Mouse (Mus musculus): Measurements from ENCODE around the gene Defa31.
"Not testable (repeated sequence)": the region's sequence is repeated elsewhere in the genome, so short reads cannot be mapped to it uniquely, and the experiment has no call there.

Gene Defa31

DNA sequence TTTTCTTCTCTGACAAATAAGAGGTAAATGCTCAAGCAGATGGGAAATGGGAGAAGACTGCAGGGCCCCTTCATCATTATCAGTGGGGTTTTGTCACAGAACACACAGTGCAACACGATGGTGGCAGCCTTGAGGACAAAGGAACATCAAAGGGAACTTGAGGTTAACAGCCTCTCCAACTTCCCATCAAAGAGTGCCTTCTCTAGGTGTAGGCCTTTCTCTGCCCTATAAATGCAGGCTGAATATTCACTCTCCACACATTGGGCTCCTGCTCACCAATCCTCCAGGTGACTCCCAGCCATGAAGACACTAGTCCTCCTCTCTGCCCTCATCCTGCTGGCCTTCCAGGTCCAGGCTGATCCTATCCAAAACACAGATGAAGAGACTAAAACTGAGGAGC is at the start of gene Defa31:
Gene Defa31, plus strand, starts transcription at position 301 of the 400 bp plus-strand sequence.
- DNase-seq, result not testable (repeated sequence)

DNA sequence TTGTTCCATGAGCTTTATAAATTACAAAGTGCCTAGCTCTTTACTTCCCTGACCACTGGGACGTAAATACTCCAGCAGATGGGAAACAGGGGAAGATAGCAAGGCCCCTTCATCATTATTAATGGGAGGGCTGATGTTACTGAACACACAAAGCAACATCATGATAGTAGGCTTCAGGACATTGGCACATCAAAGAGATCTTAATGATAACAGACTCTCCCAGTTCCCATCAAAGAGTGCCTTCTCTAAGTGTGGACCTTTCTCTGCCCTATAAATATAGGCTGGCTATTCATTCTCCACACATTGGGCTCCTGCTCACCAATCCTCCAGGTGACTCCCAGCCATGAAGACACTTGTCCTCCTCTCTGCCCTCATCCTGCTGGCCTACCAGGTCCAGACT is 29.4 kb upstream of the Defa31 start, which contains the start of gene Defa22:
Gene Defa22, plus strand, starts transcription at position 301 of the 400 bp plus-strand sequence.
- not testable (repeated sequence) for DNase-seq

GRCm38 (mm10) chr8:21201261-21201660 is 9.8 kb downstream of the Defa31 start, which contains the start of gene Gm15293:
Gene Gm15293, plus strand, starts transcription at chr8:21201561.
- not testable (repeated sequence) for DNase-seq

Measured in spleen, adult 18-20 months (tissue).